Mouse (Mus musculus): ENCODE measurements around the gene Akap7.

Gene Akap7

DNA sequence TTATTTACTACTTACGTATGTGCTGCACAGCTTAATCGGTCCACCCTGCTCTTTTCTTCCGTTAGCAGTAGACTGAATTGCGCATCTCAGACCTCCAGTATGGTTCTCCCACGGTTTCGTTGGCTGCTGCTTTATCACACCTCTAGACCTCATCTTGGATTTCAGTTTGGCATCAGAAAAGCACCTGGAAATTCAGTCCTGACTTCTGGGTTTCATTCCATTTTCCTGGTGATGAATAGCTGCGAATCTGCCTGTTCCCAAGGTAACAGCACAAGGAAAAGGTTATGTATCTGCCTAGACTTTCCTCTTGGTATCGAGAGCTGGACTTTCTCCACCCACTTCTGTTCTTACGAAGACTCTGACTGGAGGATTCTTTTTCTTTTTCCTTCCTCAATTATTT lies at the start of gene Akap7:
TSS of gene Akap7 (minus strand) at position 101 of the 400 bp plus-strand sequence.
- no peak for DNase-seq (ENCODE audit: low read depth, low spot score)

DNA sequence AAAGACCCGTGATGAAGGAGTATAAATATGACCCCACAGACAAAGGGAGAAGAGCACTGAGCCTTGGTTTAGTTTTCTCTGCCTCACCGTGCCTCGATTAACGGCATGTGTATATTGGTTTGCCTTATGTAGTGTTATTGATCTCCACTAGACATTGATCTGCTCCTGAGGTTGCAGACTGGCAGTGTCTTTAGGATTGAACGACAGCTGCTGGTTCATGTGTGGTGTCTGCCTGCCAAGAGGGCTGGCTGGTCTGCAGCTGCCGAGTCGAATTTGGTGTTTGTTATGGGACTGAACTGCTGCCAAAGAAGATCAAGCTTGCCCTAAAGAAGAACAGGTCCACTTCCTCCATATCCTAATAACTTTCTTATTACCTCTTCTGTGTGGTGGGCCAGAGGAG lies 46.7 kb upstream of the Akap7 start:
- no peak for DNase-seq (ENCODE audit: low read depth, low spot score)

DNA sequence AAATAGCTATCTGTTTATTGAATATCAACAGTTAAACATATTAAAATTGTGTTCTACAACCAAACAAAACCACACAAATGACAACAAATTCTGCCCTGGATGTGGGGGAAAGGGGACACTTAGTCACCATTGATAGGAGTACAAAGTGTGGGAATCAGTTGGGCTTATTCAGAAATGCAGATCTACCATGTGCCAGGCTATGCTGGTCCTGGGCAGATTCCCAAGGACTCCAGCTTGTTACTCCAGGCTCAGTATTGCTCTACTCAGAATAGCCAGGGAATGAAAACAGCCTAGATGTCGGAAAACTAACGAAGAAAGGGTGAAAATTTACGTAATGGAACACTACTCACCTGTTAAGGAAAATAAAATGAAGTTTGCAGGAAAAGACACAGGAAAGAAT lies 46.3 kb upstream of the Akap7 start:
- no peak for DNase-seq (ENCODE audit: low read depth, low spot score)

DNA sequence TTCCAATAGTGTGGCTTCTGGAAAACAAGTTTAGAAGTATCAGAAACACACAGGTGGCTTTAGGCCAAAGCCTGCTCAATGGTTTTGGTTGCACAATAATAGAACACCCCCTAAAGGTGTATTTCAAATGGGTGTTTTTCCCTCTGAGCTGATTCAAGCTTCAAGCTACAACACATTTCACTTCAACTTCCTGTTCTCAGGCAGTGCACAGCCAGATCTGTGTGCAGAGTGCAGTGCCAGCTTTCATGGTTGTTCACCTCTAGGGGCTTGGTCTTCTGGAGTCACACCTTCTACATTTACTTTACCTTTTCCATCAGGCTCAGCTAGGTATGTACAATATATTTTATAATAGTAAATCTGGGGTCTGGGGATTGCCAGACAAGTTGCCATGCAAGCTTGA lies 35.1 kb upstream of the Akap7 start:
- no peak for DNase-seq (ENCODE audit: low read depth, low spot score)

DNA sequence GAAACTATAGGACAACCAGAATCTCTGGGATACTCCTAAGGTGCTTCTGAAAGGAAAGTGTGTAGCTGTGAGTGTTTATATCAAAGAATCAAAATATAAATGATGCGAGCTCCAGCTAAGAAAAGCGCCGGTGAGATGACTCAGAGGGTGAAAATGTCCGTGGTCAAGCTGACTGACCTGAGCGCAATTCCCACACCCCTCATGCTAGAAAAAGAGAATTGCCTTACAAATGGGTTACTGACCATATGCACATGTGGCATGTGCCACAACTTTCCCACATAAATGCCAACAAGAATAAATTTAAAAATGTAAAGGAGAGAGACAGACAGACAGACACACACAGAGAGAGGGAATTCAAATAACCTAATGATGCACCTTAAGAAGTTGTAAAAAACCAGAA lies 33.0 kb upstream of the Akap7 start:
- DNase-seq (ENCODE audit: low read depth, low spot score) = no peak

DNA sequence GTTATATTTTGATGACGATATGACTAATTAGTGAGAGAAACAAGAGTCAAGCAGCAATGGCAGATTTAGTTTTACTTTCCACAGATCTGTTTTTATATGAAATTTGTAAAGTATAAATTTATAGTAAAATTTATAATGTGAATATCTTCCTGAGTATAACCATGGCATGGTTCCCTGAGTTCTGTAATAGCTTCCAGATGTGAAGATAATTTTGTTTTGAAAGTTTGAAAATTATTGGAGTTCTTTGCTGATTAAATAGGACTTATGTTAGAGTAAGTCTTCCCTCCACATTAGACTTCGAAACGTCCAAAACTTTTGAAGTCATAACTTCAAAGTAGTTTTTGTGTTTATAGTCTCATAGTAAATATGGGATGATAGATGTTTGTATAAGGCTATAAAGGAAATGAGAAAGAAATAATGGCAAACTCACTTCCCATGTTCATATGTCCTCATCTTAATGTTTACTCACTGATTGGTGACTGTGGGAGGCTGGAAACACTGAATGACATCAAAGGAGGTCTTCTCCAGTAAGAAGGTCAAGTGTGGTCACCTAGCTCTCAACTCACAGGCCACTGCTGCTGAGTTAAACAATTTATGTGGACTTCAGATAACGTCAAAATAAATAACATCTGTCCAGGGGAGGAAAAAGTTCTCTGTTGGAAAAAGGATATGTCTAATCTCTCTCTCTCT lies 25.9 kb upstream of the Akap7 start:
- no peak for DNase-seq (ENCODE audit: low read depth, low spot score)

DNA sequence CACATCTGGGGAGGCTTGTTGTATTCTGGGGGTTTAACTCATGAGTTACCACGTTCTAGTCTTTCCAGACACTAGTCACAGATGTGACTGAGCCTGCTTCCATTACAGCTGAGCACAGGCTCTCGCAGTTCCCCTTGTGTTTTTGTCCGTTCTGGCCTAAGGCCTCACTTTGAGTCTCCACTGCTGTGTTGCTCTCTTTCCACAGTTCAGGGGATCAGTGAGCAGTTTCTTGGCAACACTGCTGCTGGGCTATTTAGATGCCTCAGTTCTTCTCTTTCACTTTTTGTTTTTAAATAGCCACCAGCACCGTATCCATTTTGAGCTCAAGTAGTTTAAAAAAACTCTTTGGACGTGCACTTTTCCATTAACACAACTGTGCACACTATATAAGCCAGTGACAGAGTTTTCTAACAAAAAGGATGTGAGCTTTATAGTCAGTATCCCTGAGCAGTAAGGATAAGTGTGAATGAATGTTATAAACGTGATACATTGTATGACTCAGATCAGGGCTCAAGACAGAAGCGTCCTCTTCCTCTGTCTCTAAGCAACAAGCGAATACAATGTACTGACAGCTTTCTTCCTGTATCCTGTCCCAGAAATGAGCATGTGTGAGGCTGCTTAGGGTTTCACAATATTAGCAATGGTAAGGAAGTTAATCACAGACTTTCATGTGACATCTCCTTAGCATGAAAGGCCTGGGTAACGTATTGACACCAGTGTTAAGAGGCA lies 23.8 kb upstream of the Akap7 start:
- DNase-seq (ENCODE audit: low read depth, low spot score) = no peak

DNA sequence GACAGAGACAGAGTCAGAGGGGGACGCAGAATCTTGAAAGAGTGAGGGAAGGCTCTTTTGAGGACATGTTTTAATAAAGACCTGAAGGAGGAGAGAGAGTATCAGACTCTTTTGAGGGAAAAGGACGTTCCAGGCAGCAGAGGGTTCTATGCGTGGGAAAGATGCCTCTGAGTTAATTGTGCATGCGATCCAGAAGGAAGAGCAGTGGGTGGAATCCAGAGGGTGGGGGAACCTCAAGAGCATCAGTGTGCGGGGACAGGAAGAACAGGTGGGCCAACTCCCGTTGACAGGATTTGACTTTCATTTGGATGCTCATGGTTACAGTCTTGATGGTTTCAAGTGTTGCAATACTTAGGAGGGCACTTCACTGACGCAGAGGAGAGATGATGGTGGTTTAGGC lies 22.4 kb upstream of the Akap7 start:
- DNase-seq (ENCODE audit: low read depth, low spot score) = no peak

DNA sequence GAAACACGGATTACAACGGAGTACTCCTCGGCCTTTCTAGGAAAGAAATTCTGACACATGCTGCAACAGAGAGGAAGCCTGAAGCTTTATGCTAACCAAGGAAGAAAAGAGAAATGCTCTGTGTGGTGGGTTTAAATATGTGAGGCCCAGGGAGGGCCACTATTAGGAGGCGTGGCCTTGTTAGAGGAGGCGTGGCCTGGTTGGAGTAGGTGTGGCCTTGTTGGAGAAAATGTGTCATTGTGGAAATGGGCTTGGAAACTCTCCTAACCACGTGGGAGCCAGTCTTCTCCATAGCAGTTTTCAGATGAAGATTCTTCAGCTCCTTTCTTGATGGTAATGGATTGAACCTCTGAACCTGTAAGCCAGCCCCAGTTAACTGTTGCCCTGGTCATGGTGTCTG lies 19.8 kb upstream of the Akap7 start:
- no peak for DNase-seq (ENCODE audit: low read depth, low spot score)

DNA sequence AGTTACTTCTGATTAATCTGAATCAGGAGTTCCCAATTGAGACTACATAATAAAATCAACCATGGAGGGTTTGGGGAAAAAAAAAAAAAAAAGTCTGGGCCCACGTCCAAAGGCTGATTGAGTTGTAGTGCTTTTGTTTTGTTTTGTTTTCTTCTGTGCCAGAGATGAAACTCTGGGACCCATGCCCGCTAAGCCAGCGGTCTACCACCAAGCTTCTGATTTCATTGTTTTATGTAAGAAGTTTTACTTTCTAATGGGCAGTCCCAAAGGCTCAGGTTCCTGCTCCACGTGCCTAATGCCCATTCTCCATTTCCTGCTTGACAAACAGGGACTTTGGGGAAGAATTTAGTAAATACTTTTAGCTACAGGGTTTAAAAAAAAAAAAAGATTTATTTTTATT lies 18.0 kb upstream of the Akap7 start:
- no peak for DNase-seq (ENCODE audit: low read depth, low spot score)

DNA sequence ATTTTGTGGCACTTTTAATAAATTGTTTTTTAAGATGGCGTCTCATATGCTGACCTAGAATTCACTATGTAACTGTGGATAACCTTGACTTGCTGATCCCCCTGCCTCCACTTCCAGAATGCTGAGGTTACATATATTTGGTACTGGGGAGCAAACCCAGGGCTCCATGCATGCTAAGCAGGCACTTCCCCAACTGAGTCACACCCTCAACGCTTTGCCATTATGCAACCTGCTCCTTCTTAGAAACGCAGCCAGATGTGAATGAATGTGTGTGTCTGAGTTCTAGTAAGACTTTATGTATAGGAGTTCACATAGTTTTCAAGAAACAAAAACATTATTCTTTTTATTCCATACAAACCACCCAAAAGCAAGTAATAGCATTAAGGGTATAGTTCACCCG lies 13.5 kb upstream of the Akap7 start:
- no peak for DNase-seq (ENCODE audit: low read depth, low spot score)

DNA sequence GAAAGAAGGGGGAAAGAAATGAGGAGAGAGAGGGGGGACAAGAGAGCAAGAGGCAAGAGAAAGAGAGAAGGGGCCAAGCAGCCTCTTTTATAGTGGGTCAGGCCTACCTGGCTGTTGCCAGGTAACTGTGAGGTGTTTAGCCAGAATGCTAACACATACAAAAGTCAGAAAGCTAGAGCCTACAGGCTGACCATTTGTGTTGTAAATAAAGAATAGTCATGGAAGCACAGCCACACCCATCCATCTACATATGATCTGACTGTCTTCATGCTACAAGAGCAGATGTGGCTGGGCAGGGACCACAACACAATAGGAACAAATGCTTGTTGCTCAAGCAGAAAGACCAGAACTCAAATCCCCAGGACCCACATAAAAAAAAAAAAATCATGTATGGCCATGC lies 11.9 kb upstream of the Akap7 start:
- no peak for DNase-seq (ENCODE audit: low read depth, low spot score)

DNA sequence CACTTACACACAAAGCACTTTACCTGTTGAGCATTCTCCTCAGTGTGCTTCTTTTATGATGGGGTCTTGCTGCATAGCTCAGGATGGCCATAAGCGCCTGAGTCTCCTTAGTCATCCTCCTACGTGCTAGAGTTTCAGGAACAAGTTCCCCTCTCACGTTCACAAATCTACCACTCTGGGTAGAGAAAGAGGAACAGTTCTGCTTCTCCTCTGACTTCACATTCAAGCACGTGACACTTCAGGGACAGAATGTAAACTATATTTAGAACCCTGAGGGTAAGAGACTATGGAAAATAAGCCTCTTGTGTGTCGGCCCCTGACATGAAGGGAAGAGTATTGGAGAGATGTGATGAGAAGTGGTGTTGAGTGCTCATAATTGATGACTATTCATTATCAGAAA lies 10.7 kb upstream of the Akap7 start:
- DNase-seq (ENCODE audit: low read depth, low spot score) = no peak

DNA sequence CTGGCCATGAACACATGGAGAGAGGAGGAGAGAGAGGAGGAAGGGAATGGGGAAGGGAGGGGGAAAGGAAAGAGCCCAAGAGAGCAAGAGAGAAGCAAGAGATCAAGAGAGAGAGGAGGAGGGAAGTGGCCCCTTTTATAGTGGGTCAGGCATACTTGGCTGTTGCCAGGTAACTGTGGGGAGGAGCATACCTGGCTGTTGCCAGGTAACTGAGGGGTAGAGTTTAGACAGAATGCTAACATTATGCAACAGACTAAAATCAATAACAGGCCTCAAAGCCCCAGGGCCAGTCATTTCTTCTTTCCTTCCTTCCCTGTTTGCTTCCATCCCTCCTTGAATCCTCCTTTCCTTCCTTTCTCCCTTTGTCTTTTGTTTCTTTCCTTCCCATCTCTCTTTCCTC lies 10.0 kb upstream of the Akap7 start:
- no peak for DNase-seq (ENCODE audit: low read depth, low spot score)

DNA sequence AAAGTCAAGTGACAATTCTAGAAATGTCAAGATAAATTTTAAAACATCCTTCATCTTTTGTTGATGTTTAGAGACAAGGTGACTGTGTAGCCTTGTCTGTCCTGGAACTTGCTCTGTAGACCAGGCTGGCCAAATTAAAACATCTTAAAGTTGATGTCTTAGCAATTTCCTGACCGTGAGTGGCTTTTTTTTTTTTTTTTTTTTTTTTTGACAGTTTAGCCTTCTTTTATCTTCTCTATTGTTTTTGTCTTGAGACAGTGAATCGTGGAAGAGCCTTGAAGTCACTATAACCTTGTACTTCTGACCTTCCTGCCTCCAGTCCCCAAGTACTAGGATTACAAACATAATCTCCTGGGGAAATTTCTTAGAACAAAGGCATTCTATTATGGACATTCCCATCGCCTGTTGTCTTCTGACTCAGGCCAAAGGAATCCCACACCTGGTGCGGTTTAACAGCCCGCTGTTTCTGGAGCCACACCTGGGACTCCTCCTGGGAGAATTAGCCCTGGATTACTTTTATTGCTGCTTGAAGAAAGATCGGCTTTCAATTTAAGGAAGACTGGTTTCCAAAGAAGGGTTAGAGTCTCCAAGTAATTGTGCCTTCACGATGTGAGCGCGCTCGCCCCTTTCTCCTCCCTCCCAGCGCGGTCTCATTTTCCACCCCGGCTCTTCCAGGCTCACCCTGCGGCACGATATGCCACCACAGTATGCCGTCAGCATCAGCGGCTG lies 6.3 kb upstream of the Akap7 start:
- no peak for DNase-seq (ENCODE audit: low read depth, low spot score)

DNA sequence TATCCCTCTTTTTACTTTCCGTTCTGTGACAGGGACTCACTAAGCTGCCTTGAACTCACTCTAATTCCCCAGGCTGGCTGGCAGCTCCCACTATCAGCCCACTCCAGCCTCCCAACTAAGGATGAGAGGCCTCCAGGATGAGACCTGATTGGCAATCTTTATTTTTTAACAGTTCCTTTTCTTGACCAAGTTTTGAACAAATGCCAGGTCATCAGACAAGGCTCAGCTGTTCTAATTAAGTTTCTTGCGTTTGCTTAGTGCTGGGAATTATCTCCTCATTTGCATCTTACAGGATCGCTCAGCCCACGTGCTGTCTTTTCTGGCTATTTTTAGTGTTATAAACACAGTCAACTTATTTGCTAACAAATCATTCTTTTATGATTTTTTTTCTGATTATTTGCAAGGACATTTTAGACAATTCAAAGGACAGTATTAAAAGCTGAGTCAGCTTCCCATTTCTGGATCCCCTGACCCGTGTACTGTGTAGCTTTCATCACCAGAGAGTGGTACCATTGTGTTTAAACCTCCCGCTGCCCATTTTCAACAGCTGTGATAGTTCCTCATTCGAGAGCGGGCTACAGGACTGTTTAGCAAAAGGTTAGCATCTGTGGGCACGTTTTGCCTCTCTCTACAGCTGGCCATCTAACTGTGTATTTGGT lies 4.0 kb upstream of the Akap7 start:
- no peak for DNase-seq (ENCODE audit: low read depth, low spot score)

DNA sequence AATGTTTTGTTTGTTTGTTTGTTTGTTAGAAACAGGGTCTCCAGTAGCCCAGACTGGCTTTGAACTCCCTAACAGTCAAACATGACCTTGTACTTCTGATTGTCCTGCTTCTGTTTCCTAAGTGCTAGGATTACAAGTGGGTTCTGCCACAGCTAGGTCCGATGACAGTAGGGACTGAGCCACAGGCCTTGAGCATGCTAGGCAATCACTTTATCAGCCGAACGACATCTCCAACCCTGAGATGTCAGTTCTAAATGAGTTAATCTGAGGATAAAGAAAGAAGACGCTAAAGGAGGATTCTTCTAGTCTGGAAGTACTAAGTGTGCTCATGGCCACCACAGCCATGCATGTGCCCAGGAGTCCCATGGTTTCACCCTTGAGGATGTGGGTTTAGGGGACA lies 3.1 kb upstream of the Akap7 start:
- DNase-seq (ENCODE audit: low read depth, low spot score) = no peak

DNA sequence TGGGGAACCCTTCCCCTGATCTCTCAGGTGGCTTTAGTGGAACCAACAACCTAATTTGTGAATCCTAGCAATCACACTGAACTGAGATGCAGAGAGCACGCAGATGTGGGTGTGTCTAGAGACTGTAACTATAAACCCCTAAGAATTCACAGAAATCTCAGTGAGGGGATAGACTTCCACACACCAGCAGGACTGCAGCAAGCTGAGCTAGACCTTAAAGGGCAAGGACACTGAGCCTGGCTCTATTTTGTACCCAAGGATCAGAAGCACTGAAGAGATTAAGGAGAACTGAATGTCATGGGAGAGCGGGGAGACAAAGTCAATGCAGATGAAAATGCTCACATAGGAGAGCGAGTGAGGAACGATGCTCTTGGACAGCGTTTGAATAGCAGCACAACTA lies 2.3 kb upstream of the Akap7 start:
- no peak for DNase-seq (ENCODE audit: low read depth, low spot score)

DNA sequence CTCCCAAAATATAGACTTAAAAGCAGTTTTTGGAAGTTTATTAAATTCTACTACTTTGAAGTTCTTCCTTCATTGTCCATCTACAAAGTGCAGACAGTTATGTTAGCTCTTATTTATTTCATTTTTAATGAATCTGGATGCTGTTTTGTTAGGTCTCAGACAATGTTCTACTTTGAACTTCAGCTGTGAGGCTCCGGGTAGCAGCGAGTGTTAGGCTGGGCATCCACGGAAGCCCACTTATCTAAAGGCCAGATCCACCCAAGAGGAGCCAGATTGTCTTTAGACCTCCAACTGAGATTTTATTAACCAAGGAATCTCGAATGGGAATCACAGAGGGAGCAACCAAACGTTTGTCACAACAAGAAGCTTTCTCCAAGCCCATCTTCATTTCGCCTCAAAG lies 2.5 kb downstream of the Akap7 start:
- no peak for DNase-seq (ENCODE audit: low read depth, low spot score)

DNA sequence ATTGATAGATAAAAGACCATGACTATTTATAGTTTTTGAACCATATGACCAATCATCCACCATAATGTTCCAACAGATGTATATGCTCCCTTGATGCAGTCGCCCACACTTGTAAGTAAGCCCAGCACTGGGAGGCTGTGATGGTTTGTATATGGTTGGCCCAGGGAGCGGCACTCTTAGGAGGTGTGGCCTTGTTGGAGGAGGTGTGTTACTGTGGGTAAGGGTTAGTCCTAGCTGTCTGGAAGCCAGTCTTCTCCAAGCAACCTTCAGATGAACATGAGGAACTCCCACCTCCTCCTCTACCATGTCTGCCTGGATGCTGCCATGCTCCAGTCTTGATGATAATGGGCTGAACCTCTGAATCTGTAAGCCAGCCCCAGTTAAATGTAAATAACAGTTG lies 3.1 kb downstream of the Akap7 start:
- no peak for DNase-seq (ENCODE audit: low read depth, low spot score)

DNA sequence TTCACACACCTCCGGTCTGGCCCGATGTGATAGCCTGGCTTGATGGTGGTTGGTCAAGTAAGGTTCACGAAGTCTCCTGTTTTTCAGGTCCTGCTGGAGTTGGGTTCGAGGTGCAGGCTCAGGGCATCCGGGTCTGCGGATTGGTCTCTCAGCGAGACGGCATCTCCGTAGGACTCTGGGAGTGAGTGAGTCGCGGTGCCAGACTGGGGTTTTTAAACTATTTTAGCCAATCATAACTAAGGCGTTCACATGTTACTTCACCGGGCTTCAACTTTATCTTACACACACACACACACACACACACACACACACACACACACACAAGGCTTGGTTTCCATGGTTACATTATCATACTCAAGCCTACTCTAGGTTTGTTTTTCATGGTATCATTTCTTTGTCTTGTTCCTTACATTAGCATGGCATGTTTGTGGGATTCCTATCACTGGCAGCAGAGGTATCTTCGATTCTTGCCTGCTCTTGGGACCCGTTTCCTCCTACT lies 8.6 kb downstream of the Akap7 start:
- no peak for DNase-seq (ENCODE audit: low read depth, low spot score)

DNA sequence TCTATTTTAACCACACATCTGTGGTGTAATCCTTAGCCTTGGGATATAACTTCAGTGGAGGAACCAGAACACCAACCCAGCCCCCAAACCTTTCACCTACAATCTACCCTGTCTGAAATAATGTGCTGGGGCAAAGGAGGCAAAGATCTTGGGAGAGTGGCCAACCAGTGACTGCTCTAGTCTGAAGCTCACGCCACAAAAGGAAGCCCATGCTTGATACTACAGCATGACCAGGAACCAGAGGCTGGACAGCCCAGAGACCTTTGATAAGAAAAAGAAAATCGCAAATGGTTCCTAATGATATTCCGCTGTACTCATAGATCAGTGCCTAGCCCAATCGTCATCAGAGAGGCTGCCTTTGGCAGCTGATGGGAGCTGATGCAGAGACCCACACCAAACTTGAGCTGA lies 9.4 kb downstream of the Akap7 start:
- no peak for DNase-seq (ENCODE audit: low read depth, low spot score)

Data from brain, embryonic 18.5 days (tissue).